Mouse (Mus musculus) megakaryocyte progenitor cell, adult 5-6 weeks (primary cell): Measurements from ENCODE around the gene Lrrc8d. TPM values are rescaled to one million over a fixed set of nuclear protein-coding genes. Genes with fewer than 3 reads are reported as not detected.

Experiments
- ATAC-seq: replicated peaks from 2 replicates; pipeline ENCODE4 v1.8.0; 2016; ENCODE audit warnings: mild to moderate bottlenecking, moderate TSS enrichment, inconsistent platforms; ENCODE audit not compliant: poor library complexity
- total RNA-seq, 2 experiments: library from RNA; stranded (forward) in 1 of 2; stranded (reverse) in 1 of 2; fragments of 157-497, 149-512 nt in 1 of 2; fragments of 200-1000 nt in 1 of 2; gene quantifications; 2 replicates each; pipeline versions ENCODE4 v1.2.3 to v1.2.4; 2015 to 2017

Lrrc8d gene
- total RNA-seq, 2 experiments from 2014 or later, result 14.2 to 44.9 TPM

DNA sequence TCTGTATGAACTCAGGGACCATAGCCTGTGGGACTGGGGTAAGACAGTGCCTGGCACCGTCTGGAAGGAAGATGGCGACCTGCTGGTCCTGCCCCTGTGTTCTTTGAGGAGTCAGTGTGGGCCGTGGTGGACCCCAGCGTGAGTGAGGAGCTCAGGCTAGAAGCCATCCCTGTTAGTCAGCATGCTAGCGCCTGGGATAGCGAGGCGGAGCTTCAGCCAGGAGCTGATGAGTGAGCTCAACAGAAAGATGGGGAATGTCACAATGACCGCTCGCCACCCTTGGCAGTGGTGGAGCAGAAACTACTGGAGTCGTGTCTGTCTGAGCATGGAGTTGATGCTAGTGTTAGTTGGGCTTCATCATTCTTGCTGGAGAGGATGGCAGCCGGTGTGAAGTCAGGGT, 109.3 kb downstream of the Lrrc8d start:
- ATAC-seq, result no peak

DNA sequence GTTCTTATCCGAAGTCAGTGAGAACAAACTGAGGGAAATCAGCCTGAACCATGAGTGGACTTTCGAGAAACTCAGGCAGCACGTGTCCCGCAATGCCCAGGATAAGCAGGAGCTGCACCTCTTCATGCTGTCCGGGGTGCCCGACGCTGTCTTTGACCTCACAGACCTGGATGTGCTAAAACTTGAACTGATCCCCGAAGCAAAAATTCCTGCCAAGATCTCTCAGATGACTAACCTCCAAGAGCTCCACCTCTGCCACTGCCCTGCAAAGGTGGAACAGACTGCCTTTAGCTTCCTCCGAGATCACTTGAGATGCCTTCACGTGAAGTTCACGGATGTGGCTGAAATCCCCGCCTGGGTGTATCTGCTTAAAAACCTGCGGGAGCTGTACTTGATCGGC, 113.3 kb downstream of the Lrrc8d start:
- ATAC-seq, result no peak

DNA sequence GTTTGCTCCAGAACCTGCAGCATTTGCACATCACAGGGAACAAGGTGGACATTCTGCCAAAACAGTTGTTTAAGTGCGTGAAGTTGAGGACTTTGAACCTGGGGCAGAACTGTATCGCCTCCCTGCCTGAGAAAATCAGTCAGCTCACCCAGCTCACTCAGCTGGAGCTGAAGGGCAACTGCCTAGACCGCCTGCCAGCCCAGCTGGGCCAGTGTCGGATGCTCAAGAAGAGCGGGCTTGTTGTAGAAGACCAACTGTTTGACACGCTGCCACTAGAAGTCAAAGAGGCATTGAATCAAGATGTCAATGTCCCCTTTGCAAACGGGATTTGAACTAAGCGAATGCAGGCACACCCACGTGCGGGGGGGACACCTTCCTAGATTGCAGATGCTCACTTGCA, 114.2 kb downstream of the Lrrc8d start:
- no peak for ATAC-seq

DNA sequence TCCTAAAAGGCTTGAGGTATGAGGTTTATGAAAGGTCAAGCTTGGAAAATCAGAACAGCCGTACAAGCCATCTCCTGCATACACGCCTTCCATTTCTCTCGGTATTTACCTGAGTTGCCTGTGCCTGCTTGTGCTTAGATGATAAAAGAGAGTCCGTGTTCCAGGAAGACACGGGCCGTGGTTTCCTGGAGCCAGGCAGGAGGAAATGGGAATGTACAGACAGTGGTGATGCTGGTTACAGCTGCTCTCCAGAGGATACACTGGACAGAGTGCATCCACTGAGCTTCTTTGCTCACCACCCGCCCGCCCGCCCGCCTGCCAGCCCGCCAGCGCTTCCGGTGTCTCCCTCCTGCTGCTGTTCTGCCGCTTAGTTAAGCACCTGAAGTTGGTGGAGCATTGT, 116.3 kb downstream of the Lrrc8d start:
- no peak for ATAC-seq

DNA sequence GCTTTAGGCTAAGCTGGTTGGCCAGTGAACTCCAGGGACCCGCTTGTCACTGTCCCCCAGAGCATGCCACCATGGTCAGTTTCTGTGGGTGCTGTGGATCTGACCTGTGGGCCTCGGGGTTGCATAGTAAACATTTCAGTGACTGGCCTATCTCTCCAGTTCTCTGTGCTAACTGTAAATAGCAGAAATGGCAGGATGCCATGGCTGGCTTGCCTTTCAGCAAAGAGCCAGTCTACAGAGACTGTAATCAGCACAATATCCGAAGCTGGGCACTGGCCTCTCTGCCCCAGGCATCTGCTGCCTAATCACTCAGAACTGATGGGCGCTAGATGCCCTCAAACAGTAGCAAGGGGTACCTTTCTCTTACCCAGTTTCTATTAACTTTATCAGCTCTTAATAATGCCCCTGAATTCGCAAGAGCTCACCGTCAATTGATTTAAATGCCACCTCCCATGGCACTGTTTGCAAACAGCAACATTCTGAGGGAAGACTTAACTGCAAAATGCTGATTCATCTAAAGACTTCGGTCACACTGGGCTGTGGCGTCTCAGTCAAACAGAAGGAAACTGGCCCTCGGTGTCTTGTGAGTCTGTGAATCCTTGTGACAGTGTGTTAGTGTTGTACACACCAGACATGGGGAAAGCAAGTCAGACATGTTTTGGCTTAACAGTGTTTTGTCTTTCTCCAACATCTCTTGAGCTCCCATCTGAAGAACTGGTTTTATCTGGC, 117.6 kb downstream of the Lrrc8d start:
- peak; percentile 77 for ATAC-seq

- ATAC-seq, result no peak
These were observed 118.6 kb downstream of the Lrrc8d start for GRCm38 (mm10) chr5:105818411-105818810.

DNA sequence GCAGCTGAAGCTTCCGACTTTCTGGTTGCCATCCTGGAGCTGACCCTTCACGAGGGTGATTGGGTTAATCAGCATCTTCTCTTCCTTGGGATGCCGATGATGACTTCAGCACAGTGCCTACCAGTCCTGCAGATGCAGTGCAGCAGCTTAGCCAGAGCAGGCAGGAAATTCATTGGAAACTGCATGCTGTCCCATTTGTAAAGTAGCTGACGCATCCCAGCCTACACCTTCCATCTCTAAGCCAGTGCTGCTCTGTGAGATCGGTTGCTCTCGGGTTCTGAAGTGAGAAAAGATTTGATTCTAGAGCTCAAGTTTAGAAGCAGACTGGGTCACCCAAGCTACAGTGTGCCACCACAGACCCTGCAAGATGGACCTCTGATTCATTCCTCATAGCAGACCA, 121.6 kb downstream of the Lrrc8d start:
- ATAC-seq, result no peak

- ATAC-seq, result peak; percentile 37
These were observed 123.0 kb downstream of the Lrrc8d start for GRCm38 (mm10) chr5:105822521-105823498.

- no peak for ATAC-seq
These were observed 124.5 kb downstream of the Lrrc8d start for GRCm38 (mm10) chr5:105824282-105824681.

GRCm38 (mm10) chr5:105824827-105825226, 125.1 kb downstream of the Lrrc8d start:
- ATAC-seq, result peak; percentile 52

GRCm38 (mm10) chr5:105826916-105827510, 127.2 kb downstream of the Lrrc8d start:
- no peak for ATAC-seq

- no peak for ATAC-seq
These were observed 128.3 kb downstream of the Lrrc8d start for GRCm38 (mm10) chr5:105828050-105828449.

DNA sequence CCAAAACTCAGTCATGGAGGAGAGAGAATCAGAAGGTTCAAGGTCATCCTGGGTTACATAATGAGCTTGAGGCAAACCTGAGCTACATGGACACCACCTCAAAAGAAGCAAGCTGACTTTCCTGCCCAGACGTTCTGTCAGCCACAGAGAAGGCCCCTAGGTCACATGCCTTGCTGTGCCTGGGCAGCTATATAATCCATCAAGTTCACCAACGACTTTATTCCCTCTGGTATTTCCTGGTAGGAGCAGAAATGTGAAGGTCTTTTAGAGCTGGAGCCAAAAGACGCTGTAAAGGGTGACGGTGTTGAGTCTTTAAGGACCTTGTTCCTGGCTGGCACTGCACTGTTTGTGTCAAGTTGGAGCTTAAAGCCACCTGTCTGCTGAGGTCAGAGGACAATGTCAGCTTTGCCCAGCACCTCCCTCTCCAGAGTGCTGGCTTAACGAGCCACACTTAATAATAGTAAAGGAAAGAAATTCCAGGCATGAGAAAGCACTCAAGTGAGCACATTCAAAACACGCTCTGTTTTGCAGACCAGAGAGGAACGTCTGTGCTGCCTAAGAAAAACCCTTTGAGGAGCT, 129.3 kb downstream of the Lrrc8d start:
- no peak for ATAC-seq

GRCm38 (mm10) chr5:105832140-105832539, 132.4 kb downstream of the Lrrc8d start:
- ATAC-seq, result no peak

DNA sequence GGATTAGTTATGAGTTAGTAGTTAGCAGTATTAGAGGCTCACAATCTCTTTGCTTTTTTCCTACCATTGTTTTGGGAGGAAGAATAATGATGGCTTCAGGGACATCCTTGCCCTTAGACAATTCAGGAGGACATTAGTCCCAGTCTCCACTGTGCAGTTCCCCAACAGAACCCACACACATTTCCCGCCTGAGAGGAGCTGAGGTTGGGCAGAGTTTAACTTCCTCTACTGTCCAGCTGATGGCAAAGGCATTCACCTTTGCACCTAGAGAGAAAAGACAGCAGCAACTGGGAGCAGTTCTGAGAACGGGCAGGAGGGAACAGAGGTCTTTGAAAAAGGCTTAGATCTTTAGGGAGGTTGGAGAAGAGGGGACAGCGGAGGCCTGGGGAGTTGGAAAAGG, 134.2 kb downstream of the Lrrc8d start:
- ATAC-seq, result peak; percentile 55

GRCm38 (mm10) chr5:105836006-105836405, 136.2 kb downstream of the Lrrc8d start:
- no peak for ATAC-seq

- ATAC-seq, result peak; percentile 65
These were observed 140.1 kb downstream of the Lrrc8d start for GRCm38 (mm10) chr5:105839740-105840310.

GRCm38 (mm10) chr5:105844044-105844753, 144.4 kb downstream of the Lrrc8d start:
- peak; percentile 84 for ATAC-seq

DNA sequence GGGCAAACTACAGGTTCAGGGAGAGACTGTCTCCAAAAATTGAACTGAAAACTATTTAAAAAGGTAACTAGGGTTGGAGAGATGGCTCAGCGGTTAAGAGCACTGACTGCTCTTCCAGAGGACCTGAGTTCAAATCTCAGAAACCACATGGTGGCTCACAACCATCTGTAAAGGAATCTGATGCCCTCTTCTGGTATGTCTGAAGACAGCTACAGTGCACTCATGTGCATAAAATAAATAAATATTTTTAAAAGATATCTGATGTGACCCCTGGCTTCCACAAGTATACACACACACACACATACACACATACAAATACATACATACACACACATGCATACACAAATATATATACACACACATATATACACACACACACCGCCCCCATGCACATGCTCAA, 145.3 kb downstream of the Lrrc8d start:
- no peak for ATAC-seq

- ATAC-seq, result no peak
These were observed 148.0 kb downstream of the Lrrc8d start for GRCm38 (mm10) chr5:105847726-105848125.
